ENCODE assay signal across 25 mouse cellular contexts in genomic region chr9:42792381-42792780, GRCm38 (mm10).
DNase-seq lines count a peak whose midpoint lies in the region; ATAC-seq lines count a peak whose summit lies in the region.
"Had no signal": no experiment of that assay in that cellular context is flagged by ENCODE, and none has a peak within 500 bp of the region (broad histone marks: within the 10 kb centered on the region; RNA-seq: fewer than 3 reads in every experiment).

No protein-coding gene starts in this region.

- no peak overlapping the region for H3K9ac ChIP-seq in hindbrain, embryonic 14.5 days
- 0 out of 2 replicates have a peak overlapping the region, but pooled peaks have one; percentile 8 for H3K9ac ChIP-seq in intestine, embryonic 16.5 days (ENCODE audit: low read depth, low read length)
- H3K9ac ChIP-seq in intestine, embryonic 15.5 days = no peak overlapping the region
- H3K9ac ChIP-seq: forebrain, postnatal 0 days; heart, embryonic 13.5 days had no signal

- H3K36me3 ChIP-seq in hindbrain, embryonic 10.5 days = no peaks in the 10 kb centered on the region
- H3K36me3 ChIP-seq in hindbrain, embryonic 14.5 days (replicated peaks; ENCODE audit: control insufficient read depth, insufficient read depth) = no peaks in the 10 kb centered on the region
- H3K36me3 ChIP-seq in intestine, embryonic 16.5 days (ENCODE audit: control insufficient read depth, insufficient read depth, low read length) = no peaks in the 10 kb centered on the region
- no peaks in the 10 kb centered on the region for H3K36me3 ChIP-seq in intestine, embryonic 15.5 days
- H3K36me3 ChIP-seq: G1E; heart, embryonic 10.5 days; heart, embryonic 13.5 days had no signal

- no peak overlapping the region for H3K4me2 ChIP-seq in hindbrain, embryonic 14.5 days (replicated peaks)
- H3K4me2 ChIP-seq in intestine, embryonic 16.5 days (ENCODE audit: low read depth, low read length) = no peak overlapping the region
- no peak overlapping the region for H3K4me2 ChIP-seq in intestine, embryonic 15.5 days (replicated peaks)
- H3K4me2 ChIP-seq: heart, embryonic 13.5 days had no signal

- H3K27me3 ChIP-seq in hindbrain, embryonic 10.5 days (ENCODE audit: insufficient read depth, poor library complexity, severe bottlenecking) = peaks cover 30% of the 10 kb centered on the region; the same call in 1 of the 2 replicates
- no peaks in the 10 kb centered on the region for H3K27me3 ChIP-seq in hindbrain, embryonic 14.5 days (ENCODE audit: control insufficient read depth, insufficient read depth, low read length)
- H3K27me3 ChIP-seq in intestine, embryonic 16.5 days (replicated peaks; ENCODE audit: control insufficient read depth, insufficient read depth, low read length) = no peaks in the 10 kb centered on the region
- no peaks in the 10 kb centered on the region; the same call in 1 of the 2 replicates for H3K27me3 ChIP-seq in intestine, embryonic 15.5 days (replicated peaks)

- WGBS in hindbrain, embryonic 10.5 days = 31% methylated on average over 5 of the region's 5 CpGs
- WGBS in hindbrain, embryonic 14.5 days = 44% methylated on average over 5 of the region's 5 CpGs
- 74% methylated on average over 5 of the region's 5 CpGs for WGBS in intestine, embryonic 16.5 days
- WGBS in intestine, embryonic 15.5 days = 77% methylated on average over 5 of the region's 5 CpGs

- no peak for ATAC-seq in hindbrain, embryonic 14.5 days (ENCODE audit: low FRiP score)
- no peak for ATAC-seq in intestine, embryonic 16.5 days
- no peak for ATAC-seq in intestine, embryonic 15.5 days
- ATAC-seq: activated CD4-positive, CD25-positive, alpha-beta regulatory T cell, adult 4 months; forebrain, embryonic 14.5 days; forebrain, postnatal 0 days; Patski had no signal

- H3K27ac ChIP-seq in hindbrain, embryonic 10.5 days = 0 out of 2 replicates have a peak overlapping the region, but pooled peaks have one; percentile 30
- H3K27ac ChIP-seq in hindbrain, embryonic 14.5 days = no peak overlapping the region
- H3K27ac ChIP-seq in intestine, embryonic 16.5 days (ENCODE audit: low read length) = no peak overlapping the region
- no peak overlapping the region for H3K27ac ChIP-seq in intestine, embryonic 15.5 days
- H3K27ac ChIP-seq: gastrocnemius, adult 2 months; heart, adult 2 months; heart, embryonic 10.5 days; heart, embryonic 13.5 days had no signal

- no peak for DNase-seq in hindbrain, embryonic 10.5 days (ENCODE audit: low spot score)
- DNase-seq in hindbrain, embryonic 14.5 days (ENCODE audit: low spot score) = no peak
- DNase-seq in R1 (ENCODE audit: low read depth, low spot score) (peak; percentile 10), ZHBTc4 (ENCODE audit: low read depth, low spot score) (peak; percentile 48)
- DNase-seq in gastrocnemius, postnatal 36 days = no peak
- DNase-seq: adrenal gland, adult 8-10 months; adrenal gland, postnatal 25 days; cerebellum, adult 11-12 months; cerebellum, adult 9-10 months; cerebellum, postnatal 14 days; forebrain, postnatal 0 days; gastrocnemius, adult 2 months; gastrocnemius, postnatal 14 days; heart, adult 2 months; heart, postnatal 14 days; kidney, adult 18-20 months; kidney, adult 9 months had no signal

- intact Hi-C loops in gastrocnemius, postnatal 36 days (cut with DNase I) = no loop called here

- no peaks in the 10 kb centered on the region for H3K9me3 ChIP-seq in hindbrain, embryonic 10.5 days
- H3K9me3 ChIP-seq in hindbrain, embryonic 14.5 days (ENCODE audit: control insufficient read depth, low read length) = no peaks in the 10 kb centered on the region
- no peaks in the 10 kb centered on the region for H3K9me3 ChIP-seq in intestine, embryonic 16.5 days (ENCODE audit: control insufficient read depth, low read length)
- no peaks in the 10 kb centered on the region for H3K9me3 ChIP-seq in intestine, embryonic 15.5 days
- H3K9me3 ChIP-seq: heart, embryonic 10.5 days; heart, embryonic 13.5 days had no signal

- no peak overlapping the region for H3K4me3 ChIP-seq in hindbrain, embryonic 10.5 days
- H3K4me3 ChIP-seq in hindbrain, embryonic 14.5 days (replicated peaks; ENCODE audit: low read length) = no peak overlapping the region
- H3K4me3 ChIP-seq in intestine, embryonic 16.5 days (ENCODE audit: low read length) = no peak overlapping the region
- no peak overlapping the region for H3K4me3 ChIP-seq in intestine, embryonic 15.5 days (replicated peaks)
- H3K4me3 ChIP-seq: gastrocnemius, adult 2 months; heart, adult 2 months; heart, embryonic 10.5 days; heart, embryonic 13.5 days had no signal

- peaks cover 26% of the 10 kb centered on the region for H3K4me1 ChIP-seq in hindbrain, embryonic 10.5 days (replicated peaks)
- peaks cover 20% of the 10 kb centered on the region for H3K4me1 ChIP-seq in hindbrain, embryonic 14.5 days (replicated peaks; ENCODE audit: control insufficient read depth, insufficient read depth, low read length)
- H3K4me1 ChIP-seq in intestine, embryonic 16.5 days (ENCODE audit: control insufficient read depth, insufficient read depth, low read length) = peaks cover 8% of the 10 kb centered on the region
- peaks cover 11% of the 10 kb centered on the region for H3K4me1 ChIP-seq in intestine, embryonic 15.5 days (replicated peaks)

Comparison
In these comparisons a context has a peak if more than half of its experiments do, and no peak if none do; other contexts are left out.
1. DNase-seq: peak in R1 (single experiment) and ZHBTc4 (single experiment); none in hindbrain, embryonic 10.5 days (single experiment), hindbrain, embryonic 14.5 days (single experiment) and gastrocnemius, postnatal 36 days (0 of 2).